Mouse (Mus musculus) lung, postnatal 4 days (tissue): ENCODE results near the gene Pex5.
"Not testable (repeated sequence)": the region's sequence is repeated elsewhere in the genome, so short reads cannot be mapped to it uniquely, and the experiment has no call there.

Experiments used
- DNase-seq, 2 experiments: peaks; one replicate each; pipeline ENCODE4 v3.0.0; 2021

The Pex5 gene

DNA sequence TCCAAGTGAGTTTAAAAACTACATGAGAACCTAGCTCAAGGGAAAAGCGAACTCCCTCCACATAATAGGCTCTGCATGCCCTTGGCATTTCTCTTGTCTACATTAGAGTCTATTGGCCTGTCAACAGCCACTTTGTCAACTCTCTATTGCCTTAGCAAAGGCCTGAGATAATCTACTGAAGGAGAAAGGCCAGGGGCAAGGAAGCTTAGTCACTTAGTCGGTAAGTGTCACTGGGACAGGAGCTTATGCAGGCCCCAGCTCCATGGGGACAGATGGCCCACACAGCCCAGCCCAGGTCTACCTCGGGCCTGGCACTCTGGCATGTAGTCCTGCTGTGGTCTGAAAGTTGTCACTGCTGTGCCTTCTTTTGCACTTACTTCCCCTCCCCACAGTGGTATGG, 11.7 kb upstream of the Pex5 start:
- no peak for DNase-seq

DNA sequence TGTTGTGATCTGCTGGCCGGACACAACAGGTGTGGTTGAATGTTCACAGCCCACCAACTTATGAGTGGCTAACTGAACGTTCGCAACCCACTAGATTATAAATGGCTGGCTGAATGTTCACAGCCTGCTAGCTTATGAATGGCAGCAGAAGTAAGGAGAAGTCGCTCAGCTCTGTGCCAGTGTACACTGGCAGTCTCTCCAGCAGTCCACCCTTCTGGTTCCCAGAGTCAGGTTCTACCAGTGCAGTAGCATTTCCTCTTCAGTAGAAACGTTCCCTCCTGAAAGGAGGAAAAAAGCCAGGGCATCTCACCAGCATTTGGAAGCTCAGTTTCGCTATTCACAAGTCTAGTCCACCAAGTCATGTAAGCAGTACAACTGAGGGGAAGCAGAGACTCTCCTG, 10.7 kb upstream of the Pex5 start:
- no peak for DNase-seq

GRCm38 (mm10) chr6:124425042-124425441, 10.2 kb upstream of the Pex5 start:
- DNase-seq, result peak; percentile 37 to 61

- DNase-seq, result no peak
Observed at GRCm38 (mm10) chr6:124424068-124424498, 9.2 kb upstream of the Pex5 start.

DNA sequence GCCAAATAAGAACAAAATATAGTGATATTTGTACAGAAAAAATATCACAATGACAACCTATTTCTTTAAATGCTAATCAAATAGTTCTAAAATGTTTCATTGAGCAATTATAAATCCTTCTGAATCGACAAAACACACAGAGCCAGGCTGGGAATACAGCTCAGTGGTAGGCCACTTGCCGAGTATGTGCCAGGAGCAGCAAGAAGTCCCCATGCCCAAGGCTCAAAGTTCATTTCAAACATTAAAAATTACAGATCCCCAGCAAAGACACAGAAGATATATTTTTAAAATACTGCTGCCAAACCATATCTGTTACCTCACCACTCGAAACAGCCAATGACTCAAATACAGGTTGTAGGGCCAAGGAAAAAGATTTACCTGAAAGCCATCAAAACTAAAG, 3.8 kb upstream of the Pex5 start:
- DNase-seq, result no peak

DNA sequence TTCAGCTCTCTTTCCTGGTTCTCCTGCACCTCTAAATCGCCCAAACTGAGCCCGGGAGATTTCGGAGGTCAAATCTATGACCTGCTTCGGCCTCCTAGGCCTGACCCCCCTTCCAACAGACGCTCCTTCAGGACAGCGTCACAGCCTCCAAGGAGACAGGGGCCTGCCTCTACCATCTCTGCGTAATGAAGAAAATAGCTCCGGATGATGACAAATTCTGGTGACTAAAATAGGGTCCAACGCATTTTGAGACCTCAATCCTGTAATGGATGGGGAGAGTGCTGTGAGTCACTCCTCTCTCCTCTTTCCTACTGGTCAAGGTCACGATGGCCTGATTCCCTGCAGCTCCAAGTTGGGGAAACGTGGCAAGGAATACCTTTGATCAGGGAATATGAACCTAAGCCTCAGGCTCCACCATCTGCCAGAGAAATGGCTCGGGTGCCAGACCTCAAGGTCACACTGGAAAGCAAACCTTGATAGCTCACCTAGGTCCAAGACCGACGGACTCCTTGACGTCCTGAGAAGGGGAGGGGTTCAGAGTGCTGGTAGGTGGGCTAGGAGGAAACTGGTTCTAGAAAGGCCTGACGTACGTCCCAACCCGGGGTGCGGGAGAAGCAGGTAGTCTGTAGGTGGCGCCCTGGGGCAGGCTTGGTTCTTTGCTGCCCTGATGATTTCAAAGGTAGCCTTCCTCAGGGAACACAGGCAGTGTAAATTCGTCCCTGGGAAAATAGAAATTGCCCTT, 651 bp upstream of the Pex5 start:
- DNase-seq, result peak; percentile 75 to 87

- DNase-seq, result peak; percentile 49 to 50
Observed at GRCm38 (mm10) chr6:124414150-124414926, 529 bp downstream of the Pex5 start.

GRCm38 (mm10) chr6:124413770-124414149, 1.1 kb downstream of the Pex5 start:
- no peak for DNase-seq

DNA sequence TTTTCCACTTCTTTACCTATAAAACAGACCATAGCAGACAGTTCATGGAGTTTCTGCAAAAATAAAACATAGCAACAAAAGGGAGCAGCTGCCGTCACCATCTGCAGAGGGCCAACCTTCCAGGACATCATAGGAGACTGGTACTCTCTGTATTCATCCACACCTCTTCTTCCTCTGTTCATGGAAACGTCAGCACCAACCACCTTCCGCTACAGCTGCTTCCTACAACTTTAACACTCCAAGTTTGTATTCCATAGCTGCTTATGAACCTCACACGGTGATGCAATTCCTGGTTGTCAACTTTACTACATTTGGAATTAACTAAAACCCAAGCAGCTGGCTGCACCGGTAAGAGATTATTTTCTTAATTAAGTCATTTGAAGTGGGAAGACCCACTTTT, 6.5 kb downstream of the Pex5 start:
- DNase-seq, result no peak

DNA sequence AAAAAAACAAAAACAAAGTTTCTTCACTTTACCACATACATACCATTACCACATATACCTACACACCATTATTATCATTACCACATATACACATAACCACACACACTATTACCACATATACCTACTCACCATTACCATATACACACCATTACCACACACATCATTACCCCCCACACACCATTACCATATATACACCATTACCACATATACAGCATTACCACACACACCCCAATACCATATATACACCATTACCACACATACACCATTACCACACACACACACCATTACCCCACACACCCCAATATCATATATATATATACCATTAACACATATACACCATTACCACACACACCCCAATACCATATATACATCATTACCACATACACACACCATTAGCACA, 7.7 kb downstream of the Pex5 start:
- no peak for DNase-seq

GRCm38 (mm10) chr6:124406326-124406725, 8.5 kb downstream of the Pex5 start:
- DNase-seq, result no peak

DNA sequence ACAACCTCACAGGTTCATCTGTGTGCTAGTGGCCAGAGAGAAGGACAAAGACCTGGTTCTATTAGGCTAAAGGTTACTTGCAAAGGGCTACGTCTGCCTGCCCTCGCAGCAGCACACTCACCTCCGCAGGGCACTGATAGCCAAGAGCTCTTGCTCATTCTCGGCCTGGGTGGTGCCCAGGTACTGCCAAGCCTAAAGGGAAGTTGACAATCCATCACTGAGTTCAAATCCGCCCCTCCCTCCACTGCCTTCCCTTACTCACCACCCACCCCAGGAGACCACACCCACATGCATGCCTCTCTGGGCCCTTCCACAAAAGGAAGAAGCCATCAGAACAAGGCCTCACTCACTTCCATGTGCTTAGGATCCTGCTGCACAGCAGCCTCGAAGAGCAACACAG, 15.1 kb downstream of the Pex5 start:
- DNase-seq, result no peak

DNA sequence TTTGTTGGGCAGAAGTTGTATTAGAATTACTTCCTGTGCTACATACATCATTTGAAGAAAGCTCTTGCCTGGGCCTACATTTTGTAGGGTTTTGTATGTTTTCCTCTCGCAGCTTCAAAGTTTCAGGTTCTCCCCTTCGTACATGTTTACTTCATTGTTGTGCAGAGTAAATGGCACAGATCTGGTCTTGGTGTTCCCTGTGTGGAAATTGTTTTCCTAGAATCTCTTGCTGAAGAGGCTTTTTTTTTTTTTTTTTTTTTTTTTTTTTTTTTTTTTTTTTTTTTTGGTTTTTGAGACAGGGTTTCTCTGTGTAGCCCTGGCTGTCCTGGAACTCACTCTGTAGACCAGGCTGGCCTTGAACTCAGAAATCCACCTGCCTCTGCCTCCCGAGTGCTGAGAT, 19.9 kb downstream of the Pex5 start:
- DNase-seq, result not testable (repeated sequence)

- no peak for DNase-seq
Observed at GRCm38 (mm10) chr6:124380142-124380541, 34.7 kb downstream of the Pex5 start.

- peak in 1 of 2 experiments; percentile 60 for DNase-seq
Observed at GRCm38 (mm10) chr6:124379331-124379730, 35.5 kb downstream of the Pex5 start.

- no peak for DNase-seq
Observed at GRCm38 (mm10) chr6:124377494-124378255, 37.2 kb downstream of the Pex5 start.

DNA sequence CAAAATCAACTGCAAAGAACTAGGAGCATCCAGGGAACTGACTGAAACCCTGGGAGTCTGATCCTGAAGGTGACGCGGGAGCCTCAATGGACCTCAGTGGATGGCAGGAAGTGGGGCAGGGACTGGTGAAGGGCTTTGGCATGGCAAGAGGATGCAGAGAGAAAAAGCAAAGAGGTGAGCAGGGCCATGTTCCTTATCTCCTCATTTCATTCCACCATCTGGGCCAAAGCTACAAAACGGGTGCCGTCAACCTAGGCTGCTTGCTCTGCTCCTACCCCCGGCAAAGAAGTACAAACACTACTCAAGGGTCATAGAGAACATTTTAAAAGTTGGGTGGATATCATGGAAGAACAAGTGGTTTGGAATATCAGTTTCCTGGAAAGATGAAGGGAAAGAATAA, 38.6 kb downstream of the Pex5 start:
- no peak for DNase-seq

DNA sequence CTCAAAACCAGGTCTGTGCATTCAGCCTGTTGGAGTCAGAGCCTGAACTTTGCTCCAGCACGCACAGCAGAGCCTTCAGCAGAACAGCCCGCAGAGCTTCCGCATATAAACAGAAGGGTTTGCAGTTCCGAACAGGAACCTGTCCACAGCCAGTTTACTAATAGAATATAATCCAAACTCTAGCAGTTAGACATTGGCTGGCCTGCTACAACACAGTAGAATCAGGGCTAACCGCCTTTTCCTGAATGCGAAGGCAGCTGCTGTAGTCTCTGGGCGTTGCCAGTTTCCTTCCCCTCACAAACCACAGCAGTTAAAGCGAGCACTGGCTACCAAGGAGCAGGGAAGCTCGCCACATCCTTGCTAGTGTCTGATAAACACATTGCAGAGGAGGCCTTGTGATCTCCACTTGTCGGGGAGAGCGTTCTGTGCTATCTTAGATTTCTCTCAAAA, 39.4 kb downstream of the Pex5 start:
- peak; percentile 56 to 68 for DNase-seq

GRCm38 (mm10) chr6:124374683-124375082, 40.2 kb downstream of the Pex5 start:
- DNase-seq, result no peak

- no peak for DNase-seq
Observed at GRCm38 (mm10) chr6:124373584-124374206, 41.2 kb downstream of the Pex5 start.

GRCm38 (mm10) chr6:124364328-124364727, 50.5 kb downstream of the Pex5 start:
- no peak for DNase-seq

DNA sequence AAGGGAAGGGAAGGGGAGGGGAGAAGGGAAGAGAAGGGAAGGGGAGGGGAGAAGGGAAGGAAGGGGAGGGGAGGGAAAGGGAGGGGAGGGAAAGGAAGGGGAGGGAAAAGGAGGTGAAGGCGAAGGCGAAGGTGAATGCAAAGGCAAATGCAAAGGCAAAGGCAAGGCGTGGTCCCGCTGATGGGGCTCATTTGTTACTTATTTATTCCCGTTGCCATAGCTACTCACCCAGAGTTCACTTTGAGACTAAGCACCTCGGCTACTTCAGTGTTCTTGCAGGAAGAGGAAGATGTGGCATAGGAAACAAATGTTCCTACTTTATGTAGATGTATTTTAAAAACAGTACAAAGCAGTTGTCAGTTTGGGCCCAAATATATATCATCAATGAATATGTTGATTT, 54.3 kb downstream of the Pex5 start:
- no peak for DNase-seq

- DNase-seq, result no peak
Observed at GRCm38 (mm10) chr6:124358953-124359352, 55.9 kb downstream of the Pex5 start.
